Comparison of ENCODE assay signal across 22 mouse cellular contexts in genomic region chr16:95401869-95402268, GRCm38 (mm10).
DNase-seq lines count a peak whose midpoint lies in the region; ATAC-seq and TF ChIP-seq lines count a peak whose summit lies in the region.
"Had no signal": no experiment of that assay in that cellular context is flagged by ENCODE, and none has a peak within 500 bp of the region (broad histone marks: within the 10 kb centered on the region; RNA-seq: fewer than 3 reads in every experiment).

No protein-coding gene starts in this region.

- TF ChIP-seq CTCF in brain, embryonic 14.5 days (IDR thresholded peaks at IDR 0.05; ENCODE audit: borderline replicate concordance, extremely low read depth, insufficient read depth, insufficient read length), result no peak
- TF ChIP-seq CTCF in intestine, postnatal 0 days (IDR thresholded peaks at IDR 0.05; ENCODE audit: low read depth), result no peak

- H3K9me3 ChIP-seq in heart, embryonic 11.5 days (replicated peaks; ENCODE audit: control insufficient read depth, low read length), result no peaks in the 10 kb centered on the region
- no peaks in the 10 kb centered on the region for H3K9me3 ChIP-seq in intestine, postnatal 0 days (ENCODE audit: control insufficient read depth)
- H3K9me3 ChIP-seq: embryonic facial prominence, embryonic 15.5 days; limb, embryonic 15.5 days; neural tube, embryonic 15.5 days; stomach, embryonic 15.5 days had no signal

- no peak overlapping the region for H3K9ac ChIP-seq in heart, embryonic 11.5 days (ENCODE audit: low read depth, low read length)
- H3K9ac ChIP-seq in intestine, postnatal 0 days (ENCODE audit: low read depth, low read length), result no peak overlapping the region
- H3K9ac ChIP-seq: embryonic facial prominence, embryonic 15.5 days; limb, embryonic 15.5 days; neural tube, embryonic 15.5 days; stomach, embryonic 15.5 days had no signal

- 84% methylated on average over 9 of the region's 9 CpGs for WGBS in heart, embryonic 11.5 days (ENCODE audit: insufficient replicate concordance)
- 78% methylated on average over 9 of the region's 9 CpGs for WGBS in intestine, postnatal 0 days

- no peak overlapping the region for H3K4me3 ChIP-seq in heart, embryonic 11.5 days (ENCODE audit: low read depth, low read length)
- no peak overlapping the region for H3K4me3 ChIP-seq in intestine, postnatal 0 days (ENCODE audit: low read depth, low read length)
- H3K4me3 ChIP-seq: embryonic facial prominence, embryonic 15.5 days; layer of hippocampus, adult 2 months; left cerebral cortex, adult 2 months; limb, embryonic 15.5 days; neural tube, embryonic 15.5 days; stomach, embryonic 15.5 days had no signal

- DNase-seq in heart, adult 11 months, result peak; percentile 90
- peak; percentile 61 for DNase-seq in 416B (ENCODE audit: low read depth)
- peak; percentile 53 for DNase-seq in brain, embryonic 14.5 days (ENCODE audit: low read depth)
- DNase-seq in cerebellum, postnatal 25 days, result peak; percentile 36 to 56
- no peak for DNase-seq in left cerebral cortex, postnatal 36 days (ENCODE audit: low spot score in 2 of 2)
- DNase-seq in spleen, adult 18-20 months, result no peak
- DNase-seq: adrenal gland, postnatal 36 days; kidney, adult 8-10 months; lung, adult 18-20 months; right cerebral cortex, adult 18-20 months; thymus, postnatal 14 days had no signal

- no peaks in the 10 kb centered on the region for H3K27me3 ChIP-seq in heart, embryonic 11.5 days (ENCODE audit: control insufficient read depth, insufficient read depth, low read length)
- no peaks in the 10 kb centered on the region for H3K27me3 ChIP-seq in intestine, postnatal 0 days (replicated peaks; ENCODE audit: control insufficient read depth, insufficient read depth, low read length)
- H3K27me3 ChIP-seq: embryonic facial prominence, embryonic 15.5 days; limb, embryonic 15.5 days; neural tube, embryonic 15.5 days; stomach, embryonic 15.5 days had no signal

- H3K36me3 ChIP-seq in heart, embryonic 11.5 days (ENCODE audit: control insufficient read depth, insufficient read depth, low read length), result no peaks in the 10 kb centered on the region
- no peaks in the 10 kb centered on the region for H3K36me3 ChIP-seq in intestine, postnatal 0 days (ENCODE audit: control insufficient read depth, insufficient read depth)
- H3K36me3 ChIP-seq: embryonic facial prominence, embryonic 15.5 days; limb, embryonic 15.5 days; neural tube, embryonic 15.5 days; stomach, embryonic 15.5 days had no signal

- H3K27ac ChIP-seq in heart, embryonic 11.5 days (ENCODE audit: low read depth, low read length), result no peak overlapping the region
- no peak overlapping the region for H3K27ac ChIP-seq in intestine, postnatal 0 days (ENCODE audit: low read depth, low read length)
- H3K27ac ChIP-seq: embryonic facial prominence, embryonic 15.5 days; layer of hippocampus, adult 2 months; left cerebral cortex, adult 2 months; limb, embryonic 15.5 days; macrophage; neural tube, embryonic 15.5 days; stomach, embryonic 15.5 days had no signal

- ATAC-seq in heart, embryonic 11.5 days (replicated peaks; ENCODE audit: insufficient number of reproducible peaks, low FRiP score, low TSS enrichment), result no peak
- no peak for ATAC-seq in intestine, postnatal 0 days
- ATAC-seq: CD4-positive, CD25-positive, alpha-beta regulatory T cell, adult 4 months; hindbrain, embryonic 16.5 days had no signal

- H3K4me1 ChIP-seq in heart, embryonic 11.5 days (ENCODE audit: control insufficient read depth, insufficient read depth, low read length), result peaks cover 6% of the 10 kb centered on the region
- H3K4me1 ChIP-seq in intestine, postnatal 0 days (replicated peaks; ENCODE audit: control insufficient read depth, insufficient read depth, low read length), result no peaks in the 10 kb centered on the region
- H3K4me1 ChIP-seq: embryonic facial prominence, embryonic 15.5 days; stomach, embryonic 15.5 days had no signal

- H3K4me2 ChIP-seq in heart, embryonic 11.5 days, result no peak overlapping the region
- no peak overlapping the region for H3K4me2 ChIP-seq in intestine, postnatal 0 days (replicated peaks; ENCODE audit: low read depth)
- H3K4me2 ChIP-seq: embryonic facial prominence, embryonic 15.5 days; limb, embryonic 15.5 days; neural tube, embryonic 15.5 days; stomach, embryonic 15.5 days had no signal

- intact Hi-C loops in left cerebral cortex, postnatal 36 days (cut with DNase I), result no loop called here

- no peak for TF ChIP-seq POLR2A in brain, embryonic 14.5 days (IDR thresholded peaks at IDR 0.05; ENCODE audit: borderline replicate concordance, extremely low read depth, insufficient read depth, insufficient read length, poor library complexity, severe bottlenecking)

Comparison
In these comparisons a context has a peak if more than half of its experiments do, and no peak if none do; other contexts are left out.
1. DNase-seq: peak in heart, adult 11 months (single experiment), 416B (single experiment), brain, embryonic 14.5 days (single experiment) and cerebellum, postnatal 25 days (2 of 2); none in left cerebral cortex, postnatal 36 days (0 of 2) and spleen, adult 18-20 months (0 of 2).